Mouse (Mus musculus): Measurements from ENCODE around the gene Eipr1.

GRCm38 (mm10) chr12:28816681-28817426, 65.3 kb downstream of the Eipr1 start:
- no peak for TF ChIP-seq CTCF (IDR thresholded peaks at IDR 0.05; ENCODE audit: low read depth)
- no peak for TF ChIP-seq EP300 (IDR thresholded peaks at IDR 0.05; ENCODE audit: low read depth)
